Comparison of ENCODE assay signal across 22 mouse cellular contexts in genomic region chr1:126849481-126849880, GRCm38 (mm10). TPM values are rescaled to one million over a fixed set of nuclear protein-coding genes. Genes with fewer than 3 reads are reported as not detected.
DNase-seq lines count a peak whose midpoint lies in the region; ATAC-seq lines count a peak whose summit lies in the region.
"Had no signal": no experiment of that assay in that cellular context is flagged by ENCODE, and none has a peak within 500 bp of the region (broad histone marks: within the 10 kb centered on the region; RNA-seq: fewer than 3 reads in every experiment).

No protein-coding gene starts in this region.

- no peak for ATAC-seq in embryonic facial prominence, embryonic 14.5 days (ENCODE audit: low read depth)
- no peak for ATAC-seq in midbrain, embryonic 16.5 days
- ATAC-seq in intestine, embryonic 15.5 days: no peak
- ATAC-seq: activated CD4-positive, CD25-positive, alpha-beta regulatory T cell, adult 4 months; CD4-positive, CD25-positive, alpha-beta regulatory T cell, adult 4 months; Patski had no signal

- no peak overlapping the region for H3K4me2 ChIP-seq in embryonic facial prominence, embryonic 14.5 days (ENCODE audit: low read depth, low read length)
- H3K4me2 ChIP-seq in midbrain, embryonic 16.5 days (ENCODE audit: low read length): no peak overlapping the region
- H3K4me2 ChIP-seq in intestine, embryonic 15.5 days (replicated peaks): no peak overlapping the region

- peak; percentile 55 for DNase-seq in embryonic facial prominence, embryonic 14.5 days (ENCODE audit: low spot score)
- DNase-seq in embryonic facial prominence, embryonic 10.5 days (ENCODE audit: low spot score): no peak
- no peak for DNase-seq in midbrain, embryonic 10.5 days (ENCODE audit: low spot score)
- peak; percentile 37 for DNase-seq in retina, embryonic 14.5 days (ENCODE audit: low spot score)
- DNase-seq in retina, postnatal 1 day: peak; percentile 63
- DNase-seq in cerebellum, postnatal 25 days: no peak
- DNase-seq: adrenal gland, adult 2 months; adrenal gland, adult 8-10 months; adrenal gland, postnatal 10 days; adrenal gland, postnatal 14 days; adrenal gland, postnatal 25 days; adrenal gland, postnatal 36 days; B cell, adult 2 months; cerebellum, adult 11 months; cerebellum, adult 11-12 months had no signal

- no peaks in the 10 kb centered on the region; the same call in 1 of the 2 replicates for H3K4me1 ChIP-seq in embryonic facial prominence, embryonic 14.5 days (ENCODE audit: control insufficient read depth, insufficient read depth, low read length)
- no peaks in the 10 kb centered on the region for H3K4me1 ChIP-seq in embryonic facial prominence, embryonic 10.5 days
- H3K4me1 ChIP-seq in midbrain, embryonic 10.5 days: peaks cover 26% of the 10 kb centered on the region
- H3K4me1 ChIP-seq in midbrain, embryonic 16.5 days (ENCODE audit: control insufficient read depth, insufficient read depth, low read length): no peaks in the 10 kb centered on the region
- no peaks in the 10 kb centered on the region for H3K4me1 ChIP-seq in intestine, embryonic 15.5 days (replicated peaks)

- H3K9me3 ChIP-seq in embryonic facial prominence, embryonic 14.5 days (ENCODE audit: control insufficient read depth, low read length): no peaks in the 10 kb centered on the region
- H3K9me3 ChIP-seq in embryonic facial prominence, embryonic 10.5 days: no peaks in the 10 kb centered on the region
- H3K9me3 ChIP-seq in midbrain, embryonic 10.5 days (replicated peaks): no peaks in the 10 kb centered on the region
- no peaks in the 10 kb centered on the region for H3K9me3 ChIP-seq in midbrain, embryonic 16.5 days (replicated peaks; ENCODE audit: control insufficient read depth, low read length, poor library complexity, severe bottlenecking)
- no peaks in the 10 kb centered on the region for H3K9me3 ChIP-seq in intestine, embryonic 15.5 days

- H3K36me3 ChIP-seq in embryonic facial prominence, embryonic 14.5 days (ENCODE audit: control insufficient read depth, insufficient read depth, low read length): no peaks in the 10 kb centered on the region
- H3K36me3 ChIP-seq in embryonic facial prominence, embryonic 10.5 days (replicated peaks): no peaks in the 10 kb centered on the region
- no peaks in the 10 kb centered on the region for H3K36me3 ChIP-seq in midbrain, embryonic 10.5 days
- H3K36me3 ChIP-seq in midbrain, embryonic 16.5 days (ENCODE audit: control insufficient read depth, insufficient read depth, low read length): no peaks in the 10 kb centered on the region
- no peaks in the 10 kb centered on the region for H3K36me3 ChIP-seq in intestine, embryonic 15.5 days
- H3K36me3 ChIP-seq: G1E had no signal

- no peak overlapping the region for H3K9ac ChIP-seq in embryonic facial prominence, embryonic 14.5 days (ENCODE audit: low read depth, low read length)
- no peak overlapping the region for H3K9ac ChIP-seq in midbrain, embryonic 16.5 days (ENCODE audit: low read depth, low read length)
- H3K9ac ChIP-seq in intestine, embryonic 15.5 days: no peak overlapping the region

- no peak overlapping the region for H3K4me3 ChIP-seq in embryonic facial prominence, embryonic 14.5 days (ENCODE audit: low read depth, low read length)
- H3K4me3 ChIP-seq in embryonic facial prominence, embryonic 10.5 days: no peak overlapping the region
- no peak overlapping the region for H3K4me3 ChIP-seq in midbrain, embryonic 10.5 days
- H3K4me3 ChIP-seq in midbrain, embryonic 16.5 days (ENCODE audit: low read depth, low read length): no peak overlapping the region
- no peak overlapping the region for H3K4me3 ChIP-seq in intestine, embryonic 15.5 days (replicated peaks)

- H3K27ac ChIP-seq in embryonic facial prominence, embryonic 14.5 days (replicated peaks; ENCODE audit: low read depth, low read length): no peak overlapping the region
- no peak overlapping the region for H3K27ac ChIP-seq in embryonic facial prominence, embryonic 10.5 days (replicated peaks)
- H3K27ac ChIP-seq in midbrain, embryonic 10.5 days (replicated peaks): 0 out of 2 replicates have a peak overlapping the region, but pooled peaks have one; percentile 28
- H3K27ac ChIP-seq in midbrain, embryonic 16.5 days (ENCODE audit: low read length): no peak overlapping the region
- no peak overlapping the region for H3K27ac ChIP-seq in intestine, embryonic 15.5 days

- WGBS in embryonic facial prominence, embryonic 14.5 days: 42% methylated on average over 6 of the region's 6 CpGs
- 43% methylated on average over 6 of the region's 6 CpGs for WGBS in embryonic facial prominence, embryonic 10.5 days
- 31% methylated on average over 6 of the region's 6 CpGs for WGBS in midbrain, embryonic 10.5 days
- WGBS in midbrain, embryonic 16.5 days: 30% methylated on average over 6 of the region's 6 CpGs
- WGBS in intestine, embryonic 15.5 days: 24% methylated on average over 6 of the region's 6 CpGs

- H3K27me3 ChIP-seq in embryonic facial prominence, embryonic 14.5 days (replicated peaks; ENCODE audit: control insufficient read depth, insufficient read depth, low read length): no peaks in the 10 kb centered on the region
- no peaks in the 10 kb centered on the region for H3K27me3 ChIP-seq in embryonic facial prominence, embryonic 10.5 days (replicated peaks; ENCODE audit: low read depth, poor library complexity, severe bottlenecking)
- no peaks in the 10 kb centered on the region for H3K27me3 ChIP-seq in midbrain, embryonic 10.5 days (ENCODE audit: low read depth, poor library complexity, severe bottlenecking)
- no peaks in the 10 kb centered on the region for H3K27me3 ChIP-seq in midbrain, embryonic 16.5 days (ENCODE audit: control insufficient read depth, insufficient read depth, low read depth, low read length)
- H3K27me3 ChIP-seq in intestine, embryonic 15.5 days (replicated peaks): no peaks in the 10 kb centered on the region
- H3K27me3 ChIP-seq: Patski had no signal

RNA-seq across cellular contexts. Expression of gene Nckap5, which starts 18.9 kb away (rescaled TPM):
- polyA plus RNA-seq in embryonic facial prominence, embryonic 14.5 days (2014; fragmentation: Nextera tagmentation; extraction: Ambion mirVana): 6.2 and 7.9 TPM in 2 replicates
- polyA plus RNA-seq in embryonic facial prominence, embryonic 10.5 days (2016; fragmentation: Nextera tagmentation; extraction: Ambion mirVana): 6.9 and 10.4 TPM in 2 replicates
- polyA plus RNA-seq in midbrain, embryonic 10.5 days (2016; fragmentation: Nextera tagmentation; extraction: Ambion mirVana): 28.0 and 35.6 TPM in 2 replicates
- polyA plus RNA-seq in midbrain, embryonic 16.5 days (2015; fragmentation: Nextera tagmentation; extraction: Ambion mirVana): 10.1 and 10.9 TPM in 2 replicates
- polyA plus RNA-seq in intestine, embryonic 15.5 days (2015; fragmentation: Nextera tagmentation; extraction: Ambion mirVana): 11.4 TPM in 2 replicates
- polyA plus RNA-seq: C2C12 had no signal

Comparison
In these comparisons a context has a peak if more than half of its experiments do, and no peak if none do; other contexts are left out.
1. DNase-seq: peak in embryonic facial prominence, embryonic 14.5 days (single experiment), retina, embryonic 14.5 days (single experiment) and retina, postnatal 1 day (single experiment); none in embryonic facial prominence, embryonic 10.5 days (single experiment), midbrain, embryonic 10.5 days (single experiment) and cerebellum, postnatal 25 days (0 of 2).